Mouse (Mus musculus): ENCODE results near the gene Itga11.

Itga11 gene

GRCm38 (mm10) chr9:62689748-62690147, 12.1 kb downstream of the Itga11 start:
- DNase-seq: no peak

DNA sequence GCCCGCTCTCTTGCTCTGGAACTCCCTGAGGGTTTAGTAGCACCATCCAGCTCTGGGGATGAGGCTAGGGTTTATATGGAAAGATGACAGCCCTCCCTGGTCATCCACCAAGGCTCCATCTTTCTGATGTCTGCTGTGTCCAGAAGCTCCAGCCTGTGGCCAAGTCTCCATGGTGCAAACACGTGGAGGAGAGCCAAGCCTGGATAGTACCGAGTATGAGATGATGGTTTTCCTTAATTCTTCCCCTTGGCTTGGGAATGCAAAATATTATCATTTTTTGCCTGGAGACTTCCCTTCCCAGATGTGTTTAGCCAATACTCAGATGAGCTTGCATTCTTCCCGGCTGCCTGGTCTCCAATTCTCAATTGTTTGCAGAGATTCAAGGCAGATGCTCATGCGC, 16.4 kb downstream of the Itga11 start:
- DNase-seq: no peak

GRCm38 (mm10) chr9:62695210-62695609, 17.6 kb downstream of the Itga11 start:
- no peak for DNase-seq

- no peak for DNase-seq
Observed at GRCm38 (mm10) chr9:62696799-62697198, 19.2 kb downstream of the Itga11 start.

DNA sequence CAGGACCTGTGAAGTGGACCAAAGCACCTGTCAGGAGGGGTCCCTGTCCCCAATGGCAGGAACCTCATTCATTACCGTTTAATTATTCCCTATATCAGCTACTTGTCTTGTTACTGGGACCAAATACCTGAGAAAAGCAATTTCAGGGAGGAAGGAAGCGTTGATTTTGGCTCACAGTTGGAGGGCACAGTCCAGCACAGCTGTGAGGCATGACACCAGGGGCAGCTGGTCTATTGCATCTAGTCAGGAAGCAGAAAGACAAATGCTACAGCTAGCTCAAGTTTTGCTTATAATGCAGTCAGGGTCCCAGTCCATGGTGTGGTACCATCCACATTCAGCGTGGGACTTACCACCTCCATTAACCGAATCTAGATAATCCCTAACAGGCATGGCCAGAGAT, 29.6 kb downstream of the Itga11 start:
- DNase-seq: no peak

GRCm38 (mm10) chr9:62707870-62708269, 30.2 kb downstream of the Itga11 start:
- DNase-seq: no peak

DNA sequence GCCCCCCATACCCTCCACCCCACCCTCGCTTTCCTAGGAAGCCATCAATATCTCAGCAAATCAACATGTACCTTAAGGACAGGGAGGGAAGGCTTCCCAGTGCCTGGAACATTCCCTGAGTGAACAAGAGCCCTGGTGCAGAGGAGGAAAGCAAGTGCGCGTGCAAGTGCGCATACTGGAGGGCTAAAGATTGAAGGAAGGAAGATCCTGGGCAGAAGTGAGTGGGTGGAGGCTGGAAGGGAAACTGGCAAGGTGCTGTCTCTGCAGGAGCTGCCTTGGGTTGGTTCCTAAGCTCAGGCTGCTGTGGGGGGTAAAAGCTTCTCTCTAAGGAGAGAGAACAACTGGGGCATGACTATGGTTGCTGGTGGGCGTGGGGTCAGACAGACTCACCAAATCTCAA, 32.4 kb downstream of the Itga11 start:
- DNase-seq: no peak

GRCm38 (mm10) chr9:62712374-62712773, 34.7 kb downstream of the Itga11 start:
- DNase-seq: no peak

DNA sequence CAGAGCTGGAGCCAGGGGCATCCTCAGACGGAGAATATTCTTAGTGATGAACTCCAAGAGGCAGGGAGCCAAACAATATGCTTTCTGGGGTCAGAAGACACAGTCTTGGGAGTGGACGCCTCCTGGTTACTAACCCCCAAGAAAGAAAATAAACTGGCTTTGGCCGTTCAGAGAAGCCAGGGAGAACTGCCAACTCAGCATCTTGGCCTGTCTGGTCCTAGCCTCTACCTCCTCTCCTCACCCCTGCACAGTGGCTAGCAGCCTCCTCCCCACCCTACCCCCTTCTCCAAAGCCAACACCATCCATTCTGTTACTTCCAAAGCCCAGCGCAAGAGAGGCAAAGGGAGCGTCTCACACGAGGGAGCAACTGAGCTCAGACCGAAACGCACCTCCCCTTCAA, 35.4 kb downstream of the Itga11 start:
- DNase-seq: no peak

- no peak for DNase-seq
Observed at GRCm38 (mm10) chr9:62714336-62714735, 36.7 kb downstream of the Itga11 start.

GRCm38 (mm10) chr9:62717982-62718381, 40.4 kb downstream of the Itga11 start:
- DNase-seq: peak; percentile 39

DNA sequence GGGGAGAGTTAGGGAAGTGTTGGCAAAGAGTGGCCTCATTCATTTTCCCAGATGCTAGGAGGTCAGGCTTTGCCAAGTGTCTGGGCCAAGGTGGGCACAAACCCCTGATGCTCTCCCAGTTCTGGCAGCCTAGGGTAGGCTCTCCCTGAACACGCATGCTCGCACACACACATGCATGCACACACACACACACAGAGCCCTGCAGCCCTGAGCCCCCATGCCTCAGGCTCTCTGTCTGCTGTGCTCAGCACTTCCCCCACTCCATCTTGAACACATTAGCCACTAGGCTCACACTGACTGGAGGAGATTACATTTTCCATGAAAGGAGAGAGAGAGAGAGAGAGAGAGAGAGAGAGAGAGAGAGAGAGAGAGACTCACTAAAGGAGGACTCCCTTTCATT, 44.2 kb downstream of the Itga11 start:
- DNase-seq: no peak

DNA sequence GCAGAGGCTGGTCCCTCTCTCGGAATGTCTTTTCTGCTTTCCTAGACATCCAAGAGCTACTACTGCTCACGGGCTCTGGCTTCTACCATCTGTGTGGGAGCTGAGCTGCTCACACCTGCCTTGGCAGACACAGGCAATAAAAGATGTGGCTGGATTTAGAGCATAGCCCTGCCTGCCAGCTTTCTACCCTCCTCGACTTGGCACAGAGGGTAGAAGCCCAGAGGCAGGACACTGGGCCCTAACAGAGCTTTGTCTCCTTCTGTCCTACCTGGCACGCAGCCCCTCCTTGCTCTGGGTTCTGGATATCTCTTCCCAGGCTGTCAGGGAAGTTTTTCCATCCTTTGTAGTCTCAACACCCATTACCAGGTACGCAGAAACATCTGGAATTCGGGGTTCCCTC, 45.1 kb downstream of the Itga11 start:
- DNase-seq: no peak

GRCm38 (mm10) chr9:62724175-62724574, 46.5 kb downstream of the Itga11 start:
- no peak for DNase-seq

DNA sequence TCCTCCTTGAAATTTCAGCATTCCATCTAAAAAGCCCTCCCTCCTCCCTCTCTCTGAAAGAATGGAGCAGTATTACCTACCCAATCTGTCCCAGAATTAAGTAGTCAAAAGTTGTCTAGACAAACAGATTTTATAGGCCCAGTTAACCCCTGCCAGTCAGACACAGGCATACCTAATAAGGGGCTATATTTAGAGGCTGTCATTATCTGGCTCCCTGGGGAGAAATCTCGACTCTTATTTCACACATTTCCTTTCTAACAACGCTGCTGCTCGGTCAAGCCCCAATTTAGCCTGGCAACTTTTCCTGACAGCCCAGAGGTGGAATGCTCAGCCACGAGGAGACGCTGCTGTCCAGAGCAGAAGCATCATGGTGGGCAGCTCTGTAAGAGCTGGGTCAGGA, 47.6 kb downstream of the Itga11 start:
- DNase-seq: no peak

- peak; percentile 47 for DNase-seq
Observed at GRCm38 (mm10) chr9:62726472-62726871, 48.8 kb downstream of the Itga11 start.

DNA sequence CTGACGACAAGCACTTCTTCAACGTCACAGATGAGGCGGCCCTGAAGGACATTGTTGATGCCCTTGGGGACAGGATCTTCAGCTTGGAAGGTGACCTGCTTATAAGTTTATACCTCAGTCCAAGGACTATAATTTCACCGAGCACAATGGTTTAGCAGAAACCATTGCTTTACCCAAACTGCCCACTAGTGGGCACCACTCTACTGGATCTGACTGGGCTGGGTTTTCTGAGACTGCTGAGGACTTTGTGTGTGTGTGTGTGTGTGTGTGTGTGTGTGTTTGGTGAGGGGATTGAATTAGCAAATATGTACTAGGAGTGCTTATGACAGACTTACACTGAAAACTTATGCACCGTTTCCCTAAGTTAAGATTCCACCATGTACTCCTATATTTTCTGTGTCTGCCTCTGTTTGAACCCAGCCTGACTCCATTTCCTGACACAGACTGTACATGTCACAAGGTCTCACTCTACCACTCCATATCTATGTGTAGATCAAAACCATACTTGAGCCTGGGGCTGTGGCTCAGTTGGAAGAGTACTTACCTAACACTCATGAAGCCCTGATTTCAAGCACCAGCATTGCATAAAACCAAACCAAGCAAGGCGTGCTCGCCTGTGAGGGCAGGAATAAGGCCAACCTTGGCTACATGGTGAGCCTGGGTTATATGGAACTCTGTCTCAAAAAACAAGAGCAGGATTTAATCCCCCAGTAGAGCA, 67.1 kb downstream of the Itga11 start:
- DNase-seq: no peak

GRCm38 (mm10) chr9:62746646-62747045, 69.0 kb downstream of the Itga11 start:
- DNase-seq: no peak

- no peak for DNase-seq
Observed at GRCm38 (mm10) chr9:62749666-62750065, 72.0 kb downstream of the Itga11 start.

DNA sequence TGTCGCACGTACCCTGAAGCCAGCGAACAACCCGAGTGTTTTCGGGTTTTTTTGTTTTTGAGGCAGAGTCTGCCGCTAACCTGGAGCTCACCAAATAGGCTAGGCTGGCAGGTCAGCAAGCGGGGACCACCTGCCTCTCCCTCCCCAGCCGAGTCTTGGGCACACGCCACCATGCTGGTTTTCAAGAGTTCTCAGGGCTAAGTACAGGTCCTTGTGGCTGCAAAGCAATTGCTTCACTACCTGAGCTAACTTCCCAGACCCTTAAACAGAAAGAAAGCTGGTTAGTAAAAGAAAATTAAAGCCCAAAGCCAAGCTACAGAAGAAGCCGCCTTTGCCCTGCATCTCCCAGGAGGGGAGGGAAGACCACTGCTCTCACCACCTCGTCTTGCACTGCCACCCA, 72.8 kb downstream of the Itga11 start:
- no peak for DNase-seq

DNA sequence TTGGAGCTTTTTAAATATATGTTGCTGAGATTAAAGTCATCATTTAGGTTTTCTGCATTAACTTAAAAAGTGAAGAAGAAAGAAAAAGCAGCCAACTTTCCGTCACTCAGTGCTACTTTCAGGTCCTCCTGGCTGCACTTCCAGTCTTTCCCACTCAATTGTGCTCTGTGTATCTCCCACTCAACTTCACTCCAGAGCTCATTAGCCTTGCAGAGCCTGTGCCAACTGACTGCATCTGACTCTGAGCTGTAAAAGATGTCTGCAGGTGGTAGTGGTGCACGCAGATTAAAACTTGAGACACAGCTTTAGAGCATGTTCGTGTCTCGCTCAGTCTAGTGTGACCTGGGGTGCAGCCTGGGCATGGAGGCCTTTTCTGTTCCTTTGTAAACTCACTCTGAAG, 80.7 kb downstream of the Itga11 start:
- DNase-seq: no peak

- DNase-seq: peak; percentile 18
Observed at GRCm38 (mm10) chr9:62759601-62760000, 82.0 kb downstream of the Itga11 start.

DNA sequence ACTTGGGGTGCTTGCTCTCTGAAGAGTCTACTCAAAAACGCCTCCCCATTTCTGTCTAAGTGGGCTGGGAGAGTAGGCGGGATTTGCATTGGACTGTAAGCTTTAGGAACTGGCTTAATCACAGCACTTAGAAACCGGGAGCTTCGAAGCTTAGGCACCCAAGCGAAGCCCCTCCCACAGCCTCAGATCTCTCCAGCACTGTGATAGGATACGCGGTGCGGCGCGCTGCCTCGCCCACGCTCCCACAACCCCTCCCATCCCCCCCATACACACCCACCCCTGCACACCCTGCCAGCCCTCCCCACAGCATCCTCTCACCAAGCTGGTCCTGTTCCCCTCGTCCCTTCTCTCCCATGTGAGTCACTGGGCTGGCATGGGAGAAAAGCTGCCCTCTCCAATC, 85.9 kb downstream of the Itga11 start:
- peak; percentile 41 for DNase-seq

GRCm38 (mm10) chr9:62765346-62765745, 87.7 kb downstream of the Itga11 start:
- DNase-seq: no peak

- DNase-seq: no peak
Observed at GRCm38 (mm10) chr9:62767464-62767863, 89.8 kb downstream of the Itga11 start.

Measured in thymus, postnatal 25 days (tissue).